Mouse (Mus musculus) adrenal gland, postnatal 25 days (tissue): Measurements from ENCODE around the gene Lrrc39. TPM values are rescaled to one million over a fixed set of nuclear protein-coding genes. Genes with fewer than 3 reads are reported as not detected.

ENCODE experiments used
- DNase-seq: peaks from one replicate; pipeline ENCODE4 v3.0.0; 2021; ENCODE audit warnings: mixed read lengths
- total RNA-seq: library from RNA; stranded (reverse); gene quantifications from 2 replicates; pipeline ENCODE4 v1.2.3, GENCODE M21; 2021

Gene Lrrc39
- total RNA-seq, 1 experiment from 2014 or later, result 0.91 TPM

DNA sequence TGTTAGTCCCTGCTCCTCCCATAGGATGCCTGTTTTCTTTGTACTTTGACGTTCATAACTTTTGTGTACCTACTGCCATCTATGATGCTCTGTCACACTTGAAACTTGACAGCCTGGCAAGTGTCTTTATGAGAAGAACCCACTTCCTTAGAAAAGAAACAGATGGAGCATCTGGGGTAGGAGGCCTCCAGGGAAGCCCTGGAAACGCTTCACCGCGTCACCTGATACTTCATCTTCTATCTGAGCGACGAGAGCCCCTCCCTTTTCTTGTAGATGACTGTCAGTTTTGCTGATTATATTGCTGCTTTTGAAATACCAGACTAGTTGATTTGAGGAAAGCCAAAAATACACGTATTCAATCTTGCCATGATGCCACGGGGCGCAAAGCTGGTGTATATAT lies 41.8 kb downstream of the Lrrc39 start:
- DNase-seq, result no peak

DNA sequence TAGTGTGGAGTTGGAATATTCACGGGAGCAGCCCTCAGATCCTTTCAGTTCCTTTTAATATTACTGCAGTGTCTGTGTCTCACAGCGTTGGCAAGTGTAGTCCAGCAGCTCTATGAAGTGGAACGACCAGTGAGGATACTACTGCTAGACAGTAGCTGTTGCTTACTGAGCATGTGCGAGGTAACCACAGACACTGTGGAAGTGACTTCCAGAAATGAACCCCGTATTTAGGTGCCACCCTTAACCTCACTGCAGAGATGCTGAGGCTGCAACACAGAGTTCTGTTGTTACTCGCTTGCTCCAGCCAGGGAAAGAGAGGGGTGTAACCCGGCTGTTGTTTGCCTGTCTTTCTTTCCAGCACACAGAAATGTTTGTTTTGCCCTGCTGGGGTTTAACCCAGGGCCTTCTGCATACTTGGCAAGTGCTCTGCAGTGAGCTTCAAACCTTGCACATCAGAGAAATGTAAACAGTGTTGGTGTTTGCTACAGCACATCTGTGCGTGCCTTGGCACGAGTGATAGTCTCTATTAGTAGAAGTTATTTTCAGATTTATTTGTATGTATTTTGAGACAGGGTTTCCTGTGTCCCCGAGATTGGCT lies 51.6 kb downstream of the Lrrc39 start, which contains the start of gene Trmt13:
Trmt13 (minus strand) TSS at position 293 of the 598 bp plus-strand sequence.
- no peak for DNase-seq

DNA sequence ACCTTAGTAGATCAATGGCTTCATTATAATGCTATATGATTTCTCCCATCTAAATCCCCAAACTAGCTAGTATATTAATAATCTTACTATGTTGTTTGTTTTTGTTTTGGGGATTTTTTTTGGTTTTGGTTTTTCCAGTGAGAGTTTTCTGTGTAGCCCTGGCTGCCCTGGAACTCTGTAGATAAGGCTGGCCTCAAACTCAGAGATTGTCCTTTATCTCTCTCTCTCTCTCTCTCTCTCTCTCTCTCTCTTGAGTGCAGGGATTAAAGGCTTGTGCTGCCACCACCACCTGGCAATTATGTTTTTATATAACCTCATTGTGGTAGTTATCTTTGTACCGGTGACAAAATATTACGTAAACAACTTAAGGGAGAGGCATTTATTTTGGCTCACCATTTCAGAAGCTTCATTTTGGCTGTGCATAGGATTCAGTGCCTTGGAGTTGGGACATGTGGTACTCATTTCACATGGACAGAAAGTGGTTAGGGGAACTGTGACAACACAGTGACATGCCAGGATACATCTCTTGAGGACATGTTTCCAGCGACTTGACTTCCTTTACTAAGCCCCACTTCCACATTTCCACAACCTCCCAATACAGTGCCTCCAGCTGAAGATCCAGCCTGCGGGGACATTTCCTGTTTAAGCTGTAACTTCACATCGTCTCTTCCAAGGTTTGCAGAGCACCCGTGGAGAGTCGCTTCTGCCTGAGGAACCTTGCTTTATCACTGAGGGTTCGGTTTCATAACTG lies 52.7 kb downstream of the Lrrc39 start:
- no peak for DNase-seq

DNA sequence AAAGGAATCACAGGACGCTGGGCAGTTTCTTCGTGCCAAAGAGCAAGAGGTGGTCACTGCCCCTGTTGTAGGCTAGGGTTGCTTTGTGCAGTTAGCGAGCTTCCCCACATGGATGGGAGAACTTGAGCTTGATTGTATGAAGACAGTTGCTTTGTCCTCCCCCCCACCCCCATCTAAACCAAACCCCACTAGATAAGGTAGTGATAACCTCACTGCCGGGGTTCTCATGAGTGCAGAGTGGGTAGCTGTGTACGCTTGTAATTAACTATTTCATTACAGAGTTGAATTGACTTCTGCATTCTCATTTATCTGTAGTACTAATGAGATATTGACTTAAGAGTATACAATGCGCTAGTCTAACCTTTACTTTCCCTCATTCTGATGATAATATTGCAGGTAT lies 56.1 kb downstream of the Lrrc39 start:
- DNase-seq, result no peak

GRCm38 (mm10) chr3:116620636-116621370 lies 58.0 kb downstream of the Lrrc39 start:
- DNase-seq, result no peak

DNA sequence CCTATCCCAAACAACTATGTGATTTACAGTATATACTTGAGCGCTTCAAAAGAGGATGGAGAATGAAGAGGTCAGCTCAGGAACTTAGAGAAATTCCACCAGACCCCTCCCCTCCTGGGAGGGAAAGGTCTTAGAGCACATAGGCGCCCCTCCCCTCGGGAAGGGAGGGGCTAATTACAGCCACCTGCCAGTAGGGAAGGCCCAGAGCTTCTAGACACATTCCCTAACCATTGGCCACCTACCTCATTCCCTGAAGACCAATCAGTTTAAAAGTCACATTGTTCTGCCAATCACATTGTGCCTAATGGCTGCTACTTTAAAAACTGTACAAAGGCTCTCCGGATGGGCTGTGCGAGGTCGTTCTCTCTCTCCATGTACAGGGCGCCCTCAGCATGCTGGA lies 59.9 kb downstream of the Lrrc39 start:
- no peak for DNase-seq

DNA sequence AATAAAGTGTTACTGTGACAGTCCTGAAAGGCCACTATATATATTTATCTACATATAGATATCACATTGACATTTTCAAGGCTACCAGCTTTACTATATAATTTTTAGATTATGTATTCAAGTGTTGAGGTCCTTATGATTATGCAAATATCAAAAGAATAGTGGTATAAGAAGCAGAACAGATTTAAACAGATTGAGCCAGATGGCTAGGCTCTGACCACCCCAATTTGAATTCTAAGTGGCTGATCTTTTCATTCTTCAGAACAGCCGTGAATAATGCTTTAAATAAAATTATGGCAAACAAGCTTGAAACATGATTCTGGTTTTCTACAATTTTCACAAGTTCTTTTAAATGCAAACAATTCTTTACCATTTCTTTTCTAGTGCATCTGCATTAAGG lies 68.7 kb downstream of the Lrrc39 start:
- DNase-seq, result no peak

Other genes with a start within 250 kb of the Lrrc39 start
- 14.3 and 18.3 TPM in 2 replicates for gene Cdc14a, start 138.9 kb upstream of the Lrrc39 start, total RNA-seq
- gene Rtca, start 54.8 kb upstream of the Lrrc39 start, total RNA-seq, result 29.5 and 35.1 TPM in 2 replicates
- gene Dbt, start 49.9 kb upstream of the Lrrc39 start, total RNA-seq, result 71.6 and 76.0 TPM in 2 replicates
- 3.5 and 4.7 TPM in 2 replicates for gene Sass6, start 32.0 kb downstream of the Lrrc39 start, total RNA-seq
- gene Trmt13, start 51.6 kb downstream of the Lrrc39 start, total RNA-seq, result 17.9 and 18.9 TPM in 2 replicates
- gene Mfsd14a, start 99.7 kb downstream of the Lrrc39 start, total RNA-seq, result 60.3 and 68.2 TPM in 2 replicates
- gene Gm43191, start 118.3 kb downstream of the Lrrc39 start, total RNA-seq, result 0.61 TPM in 1 of 2 replicates, not detected in the other
- 24.5 and 29.5 TPM in 2 replicates for gene Slc35a3, start 149.9 kb downstream of the Lrrc39 start, total RNA-seq
- gene Agl, start 245.2 kb downstream of the Lrrc39 start, total RNA-seq, result 50.5 and 57.7 TPM in 2 replicates